Mouse (Mus musculus) urinary bladder, adult 2 months (tissue): Measurements from ENCODE around the gene Bves. TPM values are rescaled to one million over a fixed set of nuclear protein-coding genes. Genes with fewer than 3 reads are reported as not detected.
"Not testable (repeated sequence)": the region's sequence is repeated elsewhere in the genome, so short reads cannot be mapped to it uniquely, and the experiment has no call there.

Experiments
- DNase-seq: peaks from one replicate; pipeline ENCODE4 v3.0.0; 2022; ENCODE audit warnings: low spot score
- polyA plus RNA-seq: library from polyadenylated mRNA; depleted of rRNA; stranded (reverse); fragments of >200 nt; gene quantifications from 2 replicates; pipeline ENCODE4 v1.2.3, GENCODE M21; 2012; rRNA removed

Gene Bves
- 53.7 and 57.4 TPM in 2 replicates for polyA plus RNA-seq

GRCm38 (mm10) chr10:45335434-45336422, at the start of gene Bves:
Gene Bves, plus strand, starts transcription at chr10:45335772.
- peak; percentile 41 for DNase-seq

- DNase-seq, result no peak
Observed at GRCm38 (mm10) chr10:45288351-45288750, 47.2 kb upstream of the Bves start.

GRCm38 (mm10) chr10:45289218-45290105, 46.1 kb upstream of the Bves start:
- DNase-seq, result peak; percentile 36

- no peak for DNase-seq
Observed at GRCm38 (mm10) chr10:45290618-45291017, 45.0 kb upstream of the Bves start.

GRCm38 (mm10) chr10:45292159-45292558, 43.4 kb upstream of the Bves start:
- not testable (repeated sequence) for DNase-seq

GRCm38 (mm10) chr10:45295093-45295492, 40.5 kb upstream of the Bves start:
- no peak for DNase-seq

- no peak for DNase-seq
Observed at GRCm38 (mm10) chr10:45298503-45298902, 37.1 kb upstream of the Bves start.

GRCm38 (mm10) chr10:45299509-45299908, 36.1 kb upstream of the Bves start:
- DNase-seq, result no peak

- DNase-seq, result no peak
Observed at GRCm38 (mm10) chr10:45303315-45304036, 32.1 kb upstream of the Bves start.

- DNase-seq, result no peak
Observed at GRCm38 (mm10) chr10:45305173-45305572, 30.4 kb upstream of the Bves start.

GRCm38 (mm10) chr10:45311129-45311528, 24.4 kb upstream of the Bves start:
- no peak for DNase-seq

- no peak for DNase-seq
Observed at GRCm38 (mm10) chr10:45311624-45312023, 23.9 kb upstream of the Bves start.

GRCm38 (mm10) chr10:45314865-45315264, 20.7 kb upstream of the Bves start:
- DNase-seq, result no peak

- no peak for DNase-seq
Observed at GRCm38 (mm10) chr10:45318922-45319321, 16.6 kb upstream of the Bves start.

- no peak for DNase-seq
Observed at GRCm38 (mm10) chr10:45320296-45320695, 15.3 kb upstream of the Bves start.

GRCm38 (mm10) chr10:45324159-45324558, 11.4 kb upstream of the Bves start:
- DNase-seq, result no peak

- DNase-seq, result no peak
Observed at GRCm38 (mm10) chr10:45328196-45329000, 7.2 kb upstream of the Bves start.

- DNase-seq, result no peak
Observed at GRCm38 (mm10) chr10:45334925-45335324, 647 bp upstream of the Bves start.

GRCm38 (mm10) chr10:45339106-45339505, 3.5 kb downstream of the Bves start:
- no peak for DNase-seq

- no peak for DNase-seq
Observed at GRCm38 (mm10) chr10:45344381-45344780, 8.8 kb downstream of the Bves start.

GRCm38 (mm10) chr10:45345217-45345616, 9.6 kb downstream of the Bves start:
- DNase-seq, result no peak
